Mouse (Mus musculus) stomach, embryonic 14.5 days (tissue): Measurements from ENCODE around the gene Itih4. TPM values are rescaled to one million over a fixed set of nuclear protein-coding genes. Genes with fewer than 3 reads are reported as not detected.

Experiments used
- ATAC-seq: fragments of 200-750 bp; cut with Nextera tagmentation; 2 replicates; pipeline ENCODE4 v1.8.0; 2017; ENCODE audit warnings: low read depth, moderate TSS enrichment; ENCODE audit not compliant: insufficient number of reproducible peaks, insufficient read depth, low FRiP score
- H3K27ac ChIP-seq: fragments of 300-500 bp; sonication (generic); 2 replicates; pipeline ENCODE4 v1.5.1; 2014; ENCODE audit warnings: mild to moderate bottlenecking, low read length, moderate library complexity, mixed read lengths
- H3K27me3 ChIP-seq: fragments of 300-500 bp; sonication (generic); 2 replicates; pipeline ENCODE4 v1.6.1; 2014; ENCODE audit warnings: low read length, control low read depth, mixed read lengths; ENCODE audit not compliant: control insufficient read depth, insufficient read depth
- H3K36me3 ChIP-seq: fragments of 300-500 bp; sonication (generic); 2 replicates; pipeline ENCODE4 v1.6.1; 2014; ENCODE audit warnings: mild to moderate bottlenecking, control low read depth, low read length, moderate library complexity, mixed read lengths; ENCODE audit not compliant: control insufficient read depth, insufficient read depth
- H3K4me1 ChIP-seq: fragments of 300-500 bp; sonication (generic); 2 replicates; pipeline ENCODE4 v1.6.1; 2014; ENCODE audit warnings: low read length, control low read depth, mixed read lengths; ENCODE audit not compliant: control insufficient read depth, insufficient read depth
- H3K4me2 ChIP-seq: fragments of 300-500 bp; sonication (generic); replicated peaks from 2 replicates; pipeline ENCODE4 v1.6.1; 2014; ENCODE audit warnings: low read depth, low read length, control low read depth
- H3K4me3 ChIP-seq: fragments of 300-500 bp; sonication (generic); 2 replicates; pipeline ENCODE4 v1.5.1; 2014; ENCODE audit warnings: low read depth, low read length, control low read depth
- H3K9ac ChIP-seq: fragments of 300-500 bp; sonication (generic); replicated peaks from 2 replicates; pipeline ENCODE4 v1.6.1; 2014; ENCODE audit warnings: low read depth, mild to moderate bottlenecking, control low read depth, low read length, moderate library complexity, mixed read lengths
- H3K9me3 ChIP-seq: fragments of 300-500 bp; sonication (generic); 2 replicates; pipeline ENCODE4 v1.6.1; 2016; ENCODE audit warnings: low read depth, low read length, control low read depth; ENCODE audit not compliant: control insufficient read depth
- WGBS: fragments of 180-500 bp; shearing (Covaris S2); extraction: QIAGEN DNeasy Blood & Tissue Kit; methylation state at CpG from one replicate; pipeline ENCODE4 v1.1.7; 2014; 5-methylcytosine and 5-hydroxymethylcytosine counted together
- polyA plus RNA-seq: library from polyadenylated mRNA; unstranded; fragments of >200 nt; fragmentation: Nextera tagmentation; extraction: Ambion mirVana; gene quantifications from 2 replicates; pipeline ENCODE4 v1.2.1, GENCODE M21; 2014

Itih4 gene
- polyA plus RNA-seq, 1 experiment from 2014 or later = 0.22 TPM

DNA sequence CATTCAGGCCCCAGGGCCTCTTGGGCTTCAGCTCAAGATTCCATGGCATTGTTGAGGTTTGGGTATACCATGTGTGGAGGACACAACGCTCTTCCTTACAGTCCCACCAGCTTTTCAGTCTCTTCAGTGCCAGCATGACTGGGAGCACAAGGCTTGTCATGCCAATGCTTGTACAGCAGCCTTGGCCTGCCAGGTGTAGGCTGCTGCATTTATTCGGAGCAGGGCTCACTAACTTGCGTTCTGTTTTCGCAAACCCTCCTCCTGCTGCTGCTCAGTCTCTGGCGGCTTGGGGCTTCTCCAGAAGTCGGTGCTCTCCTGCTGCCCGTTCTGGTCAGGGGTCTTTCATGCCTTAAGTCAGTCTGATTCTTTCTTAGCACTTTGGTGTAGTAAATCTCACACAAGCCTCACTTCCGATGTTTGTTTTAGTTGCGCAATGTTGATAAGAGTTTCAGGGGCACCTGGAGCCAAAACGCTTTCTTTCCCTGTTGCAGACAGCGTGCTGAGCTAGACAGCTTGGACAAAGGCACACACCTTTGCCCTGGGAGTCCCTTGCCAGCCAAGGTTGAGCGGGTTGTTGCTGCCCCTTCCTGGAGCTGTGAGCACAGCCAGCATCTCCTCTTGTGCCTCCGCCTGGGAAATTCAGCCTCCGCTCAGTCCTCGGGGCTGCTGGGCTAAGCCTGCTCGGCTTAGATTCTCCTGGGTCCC, 24.7 kb upstream of the Itih4 start:
- Histone ChIP-seq H3K4me3 (no peak overlapping the region), H3K4me2 (0 out of 2 replicates have a peak overlapping the region, but pooled peaks have one; percentile 18), H3K9ac (no peak overlapping the region), H3K9me3 (no peaks in the 10 kb centered on the region), H3K27ac (0 out of 2 replicates have a peak overlapping the region, but pooled peaks have one; percentile 44), H3K27me3 (no peaks in the 10 kb centered on the region), H3K36me3 (peaks cover 11% of the 10 kb centered on the region; the same call in 1 of the 2 replicates), H3K4me1 (peaks cover 10% of the 10 kb centered on the region)
- 35% methylated on average over 16 of the region's 16 CpGs for WGBS
- ATAC-seq = peak; percentile 43; the same call in 1 of the 2 replicates

DNA sequence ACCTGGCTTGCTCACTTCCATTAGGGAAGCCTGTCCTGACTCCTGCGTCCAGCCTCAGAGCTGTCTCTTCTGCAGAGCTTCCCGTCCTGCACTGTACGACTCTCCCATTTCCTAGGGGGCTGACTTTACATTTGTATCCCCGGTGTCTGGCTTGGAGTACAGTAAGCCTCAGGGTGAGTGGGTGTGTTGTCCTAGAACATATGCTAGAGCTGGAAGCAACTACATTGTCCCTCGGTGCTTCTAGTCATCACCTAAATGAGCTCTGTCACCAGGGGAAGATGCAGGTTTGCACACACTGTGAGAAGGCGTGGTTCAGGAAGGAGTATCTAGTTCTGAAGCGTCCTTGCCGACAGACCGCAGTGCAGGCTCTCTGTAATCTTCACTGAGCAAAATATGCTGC, 23.9 kb upstream of the Itih4 start:
- ATAC-seq = no peak
- no peaks in the 10 kb centered on the region for H3K27me3 ChIP-seq
- no peaks in the 10 kb centered on the region for H3K9me3 ChIP-seq
- peaks cover 11% of the 10 kb centered on the region; the same call in 1 of the 2 replicates for H3K36me3 ChIP-seq
- whole genome bisulfite sequencing = 76% methylated on average over 9 of the region's 9 CpGs
- H3K9ac ChIP-seq = no peak overlapping the region
- H3K27ac ChIP-seq = no peak overlapping the region
- no peak overlapping the region for H3K4me3 ChIP-seq
- H3K4me1 ChIP-seq = peaks cover 10% of the 10 kb centered on the region
- H3K4me2 ChIP-seq = no peak overlapping the region

DNA sequence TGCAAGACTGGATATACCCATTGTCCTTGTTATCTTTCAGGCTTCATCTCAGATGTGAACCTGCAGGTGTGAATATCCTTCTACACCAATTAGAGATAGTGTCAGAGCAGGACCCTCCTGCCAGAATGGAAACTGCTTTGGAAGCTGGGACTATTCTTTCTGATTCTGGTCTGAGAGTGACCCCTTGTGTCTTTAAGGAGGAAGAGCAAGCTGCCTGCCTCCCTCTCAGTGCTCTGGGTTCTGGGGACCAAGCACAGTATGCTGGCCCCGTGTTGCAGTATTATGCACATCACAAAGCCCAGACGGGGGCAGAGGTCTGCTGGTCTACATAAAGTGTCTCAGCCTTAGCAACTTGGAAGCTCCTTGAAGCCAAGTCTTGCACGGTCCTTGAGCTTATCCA, 21.0 kb upstream of the Itih4 start:
- 79% methylated on average over 3 of the region's 3 CpGs for WGBS
- peaks cover 13% of the 10 kb centered on the region; the same call in 1 of the 2 replicates for H3K36me3 ChIP-seq
- H3K9ac ChIP-seq = no peak overlapping the region
- H3K27me3 ChIP-seq = no peaks in the 10 kb centered on the region
- H3K4me1 ChIP-seq = peaks cover 14% of the 10 kb centered on the region
- no peaks in the 10 kb centered on the region for H3K9me3 ChIP-seq
- 0 out of 2 replicates have a peak, but pooled peaks have one; percentile 18 for ATAC-seq
- no peak overlapping the region for H3K4me3 ChIP-seq
- H3K4me2 ChIP-seq = no peak overlapping the region
- no peak overlapping the region for H3K27ac ChIP-seq

DNA sequence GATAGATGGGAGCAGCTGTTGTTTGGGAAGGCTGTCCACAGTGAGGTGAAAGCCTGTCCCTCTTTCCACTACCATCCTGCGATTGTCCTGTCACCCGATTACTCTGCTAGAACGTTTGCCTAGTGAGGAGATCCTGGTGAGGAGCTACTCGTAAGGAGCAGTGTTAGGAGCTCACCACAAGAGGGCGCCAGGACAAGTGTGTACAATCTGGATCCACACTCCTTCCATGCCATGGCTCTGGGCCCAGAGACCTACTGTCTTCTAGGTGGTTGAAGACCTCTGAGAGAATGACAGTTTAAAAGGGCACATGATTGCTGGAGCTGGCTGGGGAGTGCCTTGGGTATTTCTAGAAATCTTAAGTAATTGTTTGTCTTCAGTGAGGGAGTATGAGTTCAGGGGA, 19.2 kb upstream of the Itih4 start:
- no peak for ATAC-seq
- WGBS = 26% methylated on average over 5 of the region's 5 CpGs
- Histone ChIP-seq H3K9ac (no peak overlapping the region), H3K27ac (no peak overlapping the region), H3K4me2 (no peak overlapping the region), H3K4me3 (no peak overlapping the region), H3K4me1 (peaks cover 7% of the 10 kb centered on the region; the same call in 1 of the 2 replicates), H3K9me3 (no peaks in the 10 kb centered on the region), H3K36me3 (peaks cover 13% of the 10 kb centered on the region; the same call in 1 of the 2 replicates), H3K27me3 (no peaks in the 10 kb centered on the region)

DNA sequence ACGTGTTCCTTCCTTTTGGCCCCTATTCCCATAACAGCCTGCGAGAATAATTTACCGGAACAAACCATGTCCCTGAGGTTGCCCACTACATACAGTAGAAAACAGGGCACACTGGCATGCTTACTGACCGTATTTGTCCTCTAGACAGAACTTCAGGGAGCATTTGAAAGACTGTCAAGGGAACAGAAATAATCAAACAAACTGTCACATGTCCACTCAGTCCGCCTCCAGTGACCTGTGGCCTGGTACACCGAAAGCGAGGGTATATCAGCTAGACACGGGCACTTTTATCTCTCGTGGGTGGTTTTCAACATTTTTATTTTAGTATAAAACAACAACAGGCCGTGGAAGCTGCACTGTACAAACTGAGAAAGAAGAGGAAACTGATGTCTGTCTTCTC, 17.4 kb upstream of the Itih4 start:
- Histone ChIP-seq H3K27ac (peak overlapping the region; percentile 84; the same call in 1 of the 2 replicates), H3K27me3 (no peaks in the 10 kb centered on the region), H3K9me3 (no peaks in the 10 kb centered on the region), H3K4me2 (no peak overlapping the region), H3K9ac (no peak overlapping the region), H3K36me3 (peaks cover 16% of the 10 kb centered on the region; the same call in 1 of the 2 replicates), H3K4me1 (peaks cover 7% of the 10 kb centered on the region; the same call in 1 of the 2 replicates), H3K4me3 (no peak overlapping the region)
- no peak for ATAC-seq
- WGBS = 88% methylated on average over 10 of the region's 10 CpGs

DNA sequence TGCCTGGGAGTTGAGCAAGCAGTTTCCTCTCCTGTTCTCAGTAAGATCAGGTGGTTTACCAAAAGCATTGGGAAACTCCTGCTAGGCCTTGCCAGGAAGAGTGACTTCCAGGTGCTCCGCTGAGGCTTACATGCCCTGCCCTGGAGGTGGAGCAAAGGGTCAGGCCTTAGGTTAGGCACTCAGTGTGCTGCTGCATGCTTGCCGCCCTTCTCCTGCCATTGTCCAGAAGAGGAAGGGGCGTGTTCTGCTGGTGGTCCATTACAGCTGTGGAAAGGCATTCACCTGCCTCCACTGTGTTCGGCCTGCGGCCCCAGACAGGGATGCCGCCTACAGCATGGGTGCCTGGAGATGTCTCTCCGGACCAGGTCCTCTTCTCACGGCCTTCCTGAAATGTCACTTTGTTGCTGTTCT, 16.9 kb upstream of the Itih4 start:
- Histone ChIP-seq H3K27me3 (no peaks in the 10 kb centered on the region), H3K4me1 (peaks cover 7% of the 10 kb centered on the region; the same call in 1 of the 2 replicates), H3K4me3 (no peak overlapping the region), H3K36me3 (peaks cover 20% of the 10 kb centered on the region; the same call in 1 of the 2 replicates), H3K9me3 (no peaks in the 10 kb centered on the region), H3K4me2 (no peak overlapping the region), H3K27ac (peak overlapping the region; percentile 84), H3K9ac (no peak overlapping the region)
- no peak for ATAC-seq
- whole genome bisulfite sequencing = 83% methylated on average over 8 of the region's 8 CpGs

DNA sequence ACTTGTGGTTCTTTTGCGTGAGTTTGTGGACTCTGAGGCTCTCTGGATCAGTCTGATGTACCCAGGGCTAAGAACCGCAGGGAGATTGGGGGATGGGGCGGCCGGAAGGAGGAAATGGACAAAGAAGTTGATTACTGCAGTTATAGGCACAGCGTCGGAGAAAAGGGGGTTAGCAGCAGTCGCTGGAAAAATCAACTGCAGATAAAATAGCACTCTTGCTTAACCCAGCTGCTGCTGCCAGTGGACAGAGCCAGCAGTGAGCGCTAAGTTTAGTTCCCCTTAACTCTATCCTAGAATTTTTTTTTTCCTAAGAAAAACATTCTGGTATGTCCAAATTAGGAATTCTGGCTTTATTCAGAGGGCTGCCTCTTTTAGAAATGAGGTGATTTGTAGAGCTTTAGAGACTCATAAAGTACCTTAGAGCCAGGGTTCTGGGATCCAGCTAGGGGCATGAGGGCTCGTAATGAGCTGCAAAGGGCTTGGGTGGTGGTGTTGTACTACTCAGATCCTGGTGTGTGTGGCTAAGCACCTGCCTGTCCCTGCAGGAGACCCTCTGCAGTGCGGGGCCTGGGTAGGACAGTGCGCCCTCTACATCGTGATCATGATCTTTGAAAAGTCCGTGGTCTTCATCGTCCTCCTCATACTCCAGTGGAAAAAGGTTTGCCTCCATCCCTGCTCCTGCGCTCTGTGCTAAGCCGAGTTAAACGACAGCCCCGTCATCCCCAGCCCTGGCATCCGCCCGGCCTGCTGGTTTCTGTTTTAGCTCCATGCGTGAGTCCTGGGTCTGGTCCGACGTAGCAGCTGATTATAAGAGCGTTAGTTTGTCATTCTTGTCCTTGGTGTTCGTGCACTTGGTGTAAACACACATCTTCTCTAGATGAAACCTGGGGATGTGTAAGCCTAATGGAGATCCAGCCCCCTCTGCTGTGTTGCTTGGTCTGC, 15.8 kb upstream of the Itih4 start:
- Histone ChIP-seq H3K4me1 (peaks cover 7% of the 10 kb centered on the region; the same call in 1 of the 2 replicates), H3K4me3 (no peak overlapping the region), H3K9me3 (no peaks in the 10 kb centered on the region), H3K4me2 (no peak overlapping the region), H3K27ac (peak overlapping the region; percentile 84), H3K36me3 (peaks cover 16% of the 10 kb centered on the region; the same call in 1 of the 2 replicates), H3K9ac (no peak overlapping the region), H3K27me3 (no peaks in the 10 kb centered on the region)
- ATAC-seq = peak; percentile 12; the same call in 1 of the 2 replicates
- 65% methylated on average over 25 of the region's 25 CpGs for WGBS

DNA sequence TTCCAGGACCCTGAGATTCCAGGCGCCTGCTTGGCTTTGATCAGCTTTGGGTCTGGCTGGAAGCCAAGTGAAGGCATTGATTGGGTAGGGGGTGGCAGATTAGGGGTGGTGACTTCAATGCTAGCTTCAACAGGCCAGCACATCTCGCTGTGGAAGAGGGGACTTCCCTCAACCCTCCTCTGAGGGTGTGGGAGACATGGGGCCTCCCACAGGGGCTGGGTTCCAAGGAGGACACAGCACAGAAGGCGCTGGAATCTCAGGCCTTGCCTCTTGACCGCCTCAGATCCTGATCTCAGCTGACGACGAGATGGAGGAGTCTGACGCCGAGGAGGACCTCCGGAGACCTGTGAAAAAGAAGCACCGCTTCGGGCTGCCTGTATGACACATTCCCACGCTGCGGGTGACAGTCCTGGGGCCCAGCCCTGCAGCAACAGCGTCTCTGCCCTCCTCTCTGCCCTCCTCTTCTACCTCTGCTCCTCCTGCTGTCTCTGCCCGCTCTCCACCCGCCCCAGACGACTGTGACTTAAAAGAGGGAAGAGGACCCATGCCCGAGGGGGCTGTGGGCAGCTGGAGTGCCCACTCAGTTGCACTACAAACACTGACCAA, 12.1 kb upstream of the Itih4 start:
- no peak overlapping the region for H3K9ac ChIP-seq
- peaks cover 10% of the 10 kb centered on the region; the same call in 1 of the 2 replicates for H3K4me1 ChIP-seq
- no peak overlapping the region for H3K4me3 ChIP-seq
- no peak for ATAC-seq
- no peak overlapping the region for H3K27ac ChIP-seq
- WGBS = 78% methylated on average over 18 of the region's 18 CpGs
- H3K27me3 ChIP-seq = no peaks in the 10 kb centered on the region
- no peaks in the 10 kb centered on the region for H3K9me3 ChIP-seq
- H3K36me3 ChIP-seq = peaks cover 12% of the 10 kb centered on the region; the same call in 1 of the 2 replicates
- H3K4me2 ChIP-seq = no peak overlapping the region
